Mouse (Mus musculus): Measurements from ENCODE around the gene Hsph1. TPM values are rescaled to one million over a fixed set of nuclear protein-coding genes. Genes with fewer than 3 reads are reported as not detected.

The Hsph1 gene
- total RNA-seq (2012; rRNA removed) (57.5 and 92.8 TPM in 2 replicates), total RNA-seq (2014; rRNA removed) (80.9 and 81.2 TPM in 2 replicates), polyA plus RNA-seq (2012; ENCODE audit: insufficient read length, low read depth) (156 and 167 TPM in 2 replicates)

DNA sequence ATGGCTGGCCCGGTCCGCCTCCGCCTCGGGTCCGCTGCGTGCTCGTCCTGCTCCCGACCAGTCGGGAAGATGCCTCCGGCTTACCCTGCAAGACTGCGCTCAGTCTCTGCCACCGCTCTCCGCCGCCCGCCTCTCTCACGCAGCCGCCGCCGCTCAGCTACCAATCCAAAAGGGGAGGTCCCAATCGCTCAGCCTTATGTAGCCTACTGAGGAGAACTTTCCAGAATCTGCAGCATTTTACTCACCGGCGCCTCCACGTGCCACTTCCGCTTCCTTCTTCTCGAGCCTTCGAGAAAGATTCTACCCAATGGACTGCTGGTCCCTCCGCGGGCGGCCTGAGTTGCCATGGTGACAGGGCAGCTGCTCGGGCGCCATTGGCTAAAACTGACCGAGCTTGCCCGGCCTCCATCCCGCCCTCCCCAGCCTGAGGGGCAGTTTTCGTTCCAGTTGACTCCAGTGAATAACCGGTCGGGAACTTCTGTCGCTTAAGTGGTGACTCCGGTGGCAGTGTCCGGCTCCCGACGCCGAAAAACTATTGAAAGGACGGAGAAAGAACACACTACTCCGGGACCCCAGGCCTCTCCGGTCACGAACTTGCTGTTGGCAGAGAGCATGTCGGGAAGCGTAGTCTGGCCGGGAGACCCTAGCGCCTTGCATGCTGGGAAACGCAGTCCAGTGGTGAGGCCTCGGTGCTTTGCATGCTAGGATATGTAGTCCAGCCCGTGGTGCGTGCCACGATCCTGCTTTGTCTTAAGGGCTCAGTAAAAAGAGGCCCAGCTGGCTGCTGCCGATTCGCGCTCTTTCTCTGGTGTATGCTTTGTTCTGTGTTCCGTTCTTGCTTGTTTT, at the start of gene Hsph1:
Hsph1 (minus strand) TSS at position 302 of the 846 bp plus-strand sequence.
- H3K9me3 ChIP-seq (replicated peaks; ENCODE audit: low read length) = no peaks in the 10 kb centered on the region
- peak within 1 kb of the TSS; percentile 79 to 97 (median 89) for H3K4me3 ChIP-seq (replicated peaks in 1 of 3; ENCODE audit: low read depth in 2 of 3, low read length in 2 of 3, poor library complexity in 1 of 3)
- peak within 1 kb of the TSS; percentile 83 for H3K9ac ChIP-seq (ENCODE audit: insufficient read depth, low read depth)
- in situ Hi-C loops (cut with MboI; ENCODE audit: low pct_ligation_motif_present, low pct_unique_long_range_greater_than_20kb, low sequenced_read_pairs) = no loop called here
- dilution Hi-C loops (cut with MboI; ENCODE audit: extremely low pct_ligation_motif_present, extremely low pct_unique_long_range_greater_than_20kb, low sequenced_read_pairs) = no loop called here
- peak within 1 kb of the TSS; percentile 88 for H3K4me2 ChIP-seq (ENCODE audit: insufficient read depth, low read depth, poor library complexity, severe bottlenecking)
- H3K27ac ChIP-seq (ENCODE audit: insufficient read depth, low read depth) = peak within 1 kb of the TSS; percentile 25; the same call in 1 of the 2 replicates
- H3K79me2 ChIP-seq (replicated peaks; ENCODE audit: control insufficient read depth, extremely low read depth, insufficient read depth, poor library complexity, severe bottlenecking) = peaks cover 30% of the 10 kb centered on the region
- H3K36me3 ChIP-seq (replicated peaks in 1 of 2; ENCODE audit: control insufficient read depth in 1 of 2, insufficient read depth in 1 of 2, low read length in 1 of 2) = peaks cover 15 to 28% of the 10 kb centered on the region in 2 experiments
- DNase-seq (ENCODE audit: extremely low read depth) = peak; percentile 99
- H3K4me1 ChIP-seq (ENCODE audit: control insufficient read depth in 1 of 2, insufficient read depth in 2 of 2) = peaks cover 0 to 24% of the 10 kb centered on the region in 2 experiments; a peak in 2 of 4 replicates
- no peaks in the 10 kb centered on the region for H3K27me3 ChIP-seq (replicated peaks)
- no peak for TF ChIP-seq SMC3 (IDR thresholded peaks at IDR 0.05; ENCODE audit: low read depth, low read length)
- TF ChIP-seq CHD1 (IDR thresholded peaks at IDR 0.05; ENCODE audit: low read depth, low read length) = no peak
- TF ChIP-seq RAD21 (IDR thresholded peaks at IDR 0.05; ENCODE audit: low read depth, low read length) = no peak
- peak; percentile 95 for TF ChIP-seq ELF1 (IDR thresholded peaks at IDR 0.05; ENCODE audit: low read depth, low read length)
- no peak for TF ChIP-seq EP300 (IDR thresholded peaks at IDR 0.05; ENCODE audit: low read length)
- TF ChIP-seq UBTF (IDR thresholded peaks at IDR 0.05; ENCODE audit: low read depth, low read length) = 0 out of 2 replicates have a peak, but pooled peaks have one; percentile 58
- 0 out of 2 replicates have a peak, but pooled peaks have one; percentile 42 for TF ChIP-seq MAZ (IDR thresholded peaks at IDR 0.05; ENCODE audit: low read depth, low read length)
- TF ChIP-seq ZC3H11A (IDR thresholded peaks at IDR 0.05; ENCODE audit: low read depth, low read length) = no peak
- peak; percentile 48; the same call in 1 of the 2 replicates for TF ChIP-seq CHD2 (IDR thresholded peaks at IDR 0.05; ENCODE audit: low read length)
- peak; percentile 83 for TF ChIP-seq NELFE (IDR thresholded peaks at IDR 0.05; ENCODE audit: low read depth, low read length)
- peak; percentile 57 for TF ChIP-seq USF1 (IDR thresholded peaks at IDR 0.05; ENCODE audit: low read depth, low read length)
- peak; percentile 95 for TF ChIP-seq HCFC1 (IDR thresholded peaks at IDR 0.05; ENCODE audit: low read depth, low read length)
- no peak for TF ChIP-seq USF2 (conservative IDR thresholded peaks at IDR 0.05; ENCODE audit: low read depth, low read length)
- TF ChIP-seq MXI1 (IDR thresholded peaks at IDR 0.05; ENCODE audit: low read depth, low read length) = peak; percentile 100
- TF ChIP-seq ZNF384 (IDR thresholded peaks at IDR 0.05; ENCODE audit: low read depth, low read length) = no peak
- no peak for TF ChIP-seq ZKSCAN1 (IDR thresholded peaks at IDR 0.05; ENCODE audit: borderline replicate concordance, low read depth, low read length)
- peak; percentile 46; the same call in 1 of the 2 replicates for TF ChIP-seq MEF2A (IDR thresholded peaks at IDR 0.05; ENCODE audit: borderline replicate concordance, low read depth, low read length)
- TF ChIP-seq JUND (conservative IDR thresholded peaks at IDR 0.05; ENCODE audit: low read depth, low read length) = no peak
- TF ChIP-seq JUN (IDR thresholded peaks at IDR 0.05; ENCODE audit: insufficient read depth, low read depth, low read length) = no peak
- peak; percentile 85 for TF ChIP-seq POLR2A (IDR thresholded peaks at IDR 0.05; ENCODE audit: low read depth, low read length)
- peak; percentile 97 for TF ChIP-seq BHLHE40 (IDR thresholded peaks at IDR 0.05; ENCODE audit: low read depth, low read length)
- TF ChIP-seq KAT2A (IDR thresholded peaks at IDR 0.05; ENCODE audit: insufficient replicate concordance, low read length) = peak; percentile 99
- TF ChIP-seq TBP (conservative IDR thresholded peaks at IDR 0.05; ENCODE audit: low read depth, low read length) = peak; percentile 93
- TF ChIP-seq MYC (IDR thresholded peaks at IDR 0.05; ENCODE audit: low read depth, low read length) = peak; percentile 92
- no peak for TF ChIP-seq CTCF (conservative IDR thresholded peaks at IDR 0.05 in 1 of 2, IDR thresholded peaks at IDR 0.05 in 1 of 2; ENCODE audit: low read depth in 2 of 2, low read length in 2 of 2)
- TF ChIP-seq PAX5 (IDR thresholded peaks at IDR 0.05; ENCODE audit: low read length) = no peak
- TF ChIP-seq E2F4 (IDR thresholded peaks at IDR 0.05; ENCODE audit: insufficient replicate concordance, low read depth, low read length) = no peak
- peak; percentile 70 for TF ChIP-seq TCF12 (IDR thresholded peaks at IDR 0.05; ENCODE audit: low read depth, low read length)
- peak; percentile 70; the same call in 1 of the 2 replicates for TF ChIP-seq GABPA (IDR thresholded peaks at IDR 0.05; ENCODE audit: insufficient replicate concordance, low read depth, low read length)
- TF ChIP-seq MAFK (IDR thresholded peaks at IDR 0.05; ENCODE audit: insufficient replicate concordance, low read length) = no peak
- TF ChIP-seq NRF1 (IDR thresholded peaks at IDR 0.05; ENCODE audit: low read depth, low read length) = peak; percentile 60
- peak; percentile 92 for TF ChIP-seq MAX (IDR thresholded peaks at IDR 0.05; ENCODE audit: low read length)
- peak; percentile 92 for TF ChIP-seq SIN3A (IDR thresholded peaks at IDR 0.05; ENCODE audit: low read length)
- peak; percentile 68; the same call in 1 of the 2 replicates for TF ChIP-seq POLR2AphosphoS2 (IDR thresholded peaks at IDR 0.05; ENCODE audit: low read depth, low read length)
- TF ChIP-seq RCOR1 (conservative IDR thresholded peaks at IDR 0.05; ENCODE audit: low read depth, low read length) = 0 out of 2 replicates have a peak, but pooled peaks have one; percentile 44
- peak; percentile 59; the same call in 1 of the 2 replicates for TF ChIP-seq ETS1 (conservative IDR thresholded peaks at IDR 0.05; ENCODE audit: low read depth, low read length)
- TF ChIP-seq IRF4 (IDR thresholded peaks at IDR 0.05; ENCODE audit: low read depth, low read length) = peak; percentile 38

Data from CH12.LX (cell line).